ENCODE assay signal across 10 mouse cellular contexts in the genomic region with DNA sequence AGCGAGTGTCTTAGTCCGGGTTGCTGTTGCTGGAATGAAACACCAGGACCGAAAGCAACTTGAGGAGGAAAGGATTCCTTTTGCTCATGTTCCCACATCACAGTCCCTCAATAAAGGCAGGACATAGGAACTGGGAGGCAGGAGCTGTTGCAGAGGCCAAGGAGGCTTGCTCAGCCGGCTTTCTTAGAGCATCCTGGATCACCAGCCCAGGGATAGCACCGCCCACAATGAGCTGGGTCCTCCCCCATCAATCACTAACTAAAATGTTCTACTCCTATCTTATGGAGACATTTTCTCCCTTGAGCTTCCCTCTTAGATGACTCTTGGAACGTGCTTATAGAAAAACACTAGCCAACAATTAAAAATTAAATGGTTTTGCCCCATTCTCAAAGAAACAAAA.
"Had no signal": no experiment of that assay in that cellular context is flagged by ENCODE, and none has a peak within 500 bp of the region (broad histone marks: within the 10 kb centered on the region; RNA-seq: fewer than 3 reads in every experiment).

No protein-coding gene starts in this region.

- ATAC-seq: midbrain, embryonic 13.5 days had no signal

- H3K4me3 ChIP-seq: left cerebral cortex, adult 2 months; limb, embryonic 15.5 days; midbrain, embryonic 13.5 days; neural tube, embryonic 15.5 days had no signal

- H3K4me1 ChIP-seq: midbrain, embryonic 13.5 days; neural tube, embryonic 15.5 days had no signal

- H3K4me2 ChIP-seq: limb, embryonic 15.5 days; midbrain, embryonic 13.5 days; neural tube, embryonic 15.5 days had no signal

- H3K27me3 ChIP-seq: limb, embryonic 15.5 days; midbrain, embryonic 13.5 days; neural tube, embryonic 15.5 days had no signal

- H3K9ac ChIP-seq: limb, embryonic 15.5 days; liver, embryonic 14.5 days; midbrain, embryonic 13.5 days; neural tube, embryonic 15.5 days had no signal

- H3K27ac ChIP-seq: left cerebral cortex, adult 2 months; limb, embryonic 15.5 days; liver, embryonic 14.5 days; midbrain, embryonic 13.5 days; neural tube, embryonic 15.5 days; stomach, postnatal 0 days had no signal

- H3K9me3 ChIP-seq: limb, embryonic 15.5 days; midbrain, embryonic 13.5 days; neural tube, embryonic 15.5 days had no signal

- DNase-seq: kidney, postnatal 14 days; lung, adult 18-20 months; right cerebral cortex, adult 18-20 months; thymus, postnatal 14 days had no signal
